Mouse (Mus musculus) heart, postnatal 0 days (tissue): ENCODE measurements at regions not wholly inside any gene's neighbourhood (a gene's known extent, or its start where the extent isn't known, plus 50 kb on each side); places are given as distances from the start of the nearest gene placed in this dataset.

Source experiments
- ATAC-seq: fragments of 200-750 bp; cut with Nextera tagmentation; 2 replicates; pipeline ENCODE4 v1.8.0; 2017; ENCODE audit warnings: low read depth, moderate number of reproducible peaks, moderate library complexity; ENCODE audit not compliant: insufficient read depth
- DNase-seq: peaks from one replicate; pipeline ENCODE4 v3.0.0-alpha.2; 2016; ENCODE audit warnings: low spot score
- H3K27ac ChIP-seq: fragments of 300-500 bp; sonication (generic); 2 replicates; pipeline ENCODE4 v1.5.1; 2014; ENCODE audit warnings: low read depth, mild to moderate bottlenecking
- H3K27me3 ChIP-seq: fragments of 300-500 bp; sonication (generic); 2 replicates; pipeline ENCODE4 v1.6.1; 2014; ENCODE audit warnings: low read length, mixed read lengths; ENCODE audit not compliant: control insufficient read depth, insufficient read depth
- H3K36me3 ChIP-seq: fragments of 300-500 bp; sonication (generic); replicated peaks from 2 replicates; pipeline ENCODE4 v1.6.1; 2014; ENCODE audit warnings: low read length, mixed read lengths; ENCODE audit not compliant: control insufficient read depth, insufficient read depth
- H3K4me1 ChIP-seq: fragments of 300-500 bp; sonication (generic); 2 replicates; pipeline ENCODE4 v1.6.1; 2014; ENCODE audit warnings: antibody characterized with exemption; ENCODE audit not compliant: control insufficient read depth, insufficient read depth
- H3K4me2 ChIP-seq: fragments of 300-500 bp; sonication (generic); 2 replicates; pipeline ENCODE4 v1.6.1; 2014; ENCODE audit warnings: low read depth, mild to moderate bottlenecking, low read length, moderate library complexity
- H3K4me3 ChIP-seq: fragments of 300-500 bp; sonication (generic); 2 replicates; pipeline ENCODE4 v1.5.1; 2014; ENCODE audit warnings: low read depth, low read length
- H3K9ac ChIP-seq: fragments of 300-500 bp; sonication (generic); replicated peaks from 2 replicates; pipeline ENCODE4 v1.6.1; 2014; ENCODE audit warnings: low read depth, low read length, mixed read lengths
- H3K9me3 ChIP-seq: fragments of 300-500 bp; sonication (generic); replicated peaks from 2 replicates; pipeline ENCODE4 v1.6.1; 2016; ENCODE audit warnings: low read length; ENCODE audit not compliant: control insufficient read depth
- CTCF ChIP-seq: IDR thresholded peaks from 2 replicates; pipeline ENCODE4 v1.5.1; 2016; ENCODE audit warnings: antibody characterized with exemption, control low read depth, low read depth
- EP300 ChIP-seq: IDR thresholded peaks from 2 replicates; pipeline ENCODE4 v1.6.1; 2016; ENCODE audit warnings: antibody characterized with exemption, low read depth
- WGBS: fragments of 180-500 bp; shearing (Covaris S2); extraction: QIAGEN DNeasy Blood & Tissue Kit; methylation state at CpG from one replicate; pipeline ENCODE4 v1.1.7; 2014; 5-methylcytosine and 5-hydroxymethylcytosine counted together

DNA sequence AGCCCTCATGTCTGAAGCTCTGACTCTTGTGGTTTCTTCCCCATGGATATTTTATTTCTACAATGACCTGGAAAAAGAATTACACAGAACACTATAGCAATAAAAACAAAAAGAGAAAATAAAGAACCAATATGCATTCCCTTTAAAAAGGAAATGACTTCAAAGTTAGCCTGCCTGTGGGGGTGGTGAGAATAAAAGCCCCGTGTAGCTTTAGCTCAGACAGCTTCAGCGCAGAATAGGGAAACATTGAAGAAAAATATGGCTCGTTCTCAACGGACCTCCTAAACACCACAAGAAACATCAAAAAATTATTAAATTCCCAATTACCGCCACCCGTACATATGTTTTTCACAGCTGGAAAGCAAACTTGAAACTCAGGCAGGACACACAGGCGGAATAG lies 198.7 kb downstream of the Pdcd6ip start:
- WGBS, result 92% methylated on average over 7 of the region's 7 CpGs
- Histone ChIP-seq H3K4me3 (no peak overlapping the region), H3K9me3 (no peaks in the 10 kb centered on the region), H3K4me2 (no peak overlapping the region), H3K27ac (no peak overlapping the region), H3K4me1 (no peaks in the 10 kb centered on the region), H3K27me3 (no peaks in the 10 kb centered on the region), H3K9ac (no peak overlapping the region), H3K36me3 (no peaks in the 10 kb centered on the region)
- no peak for TF ChIP-seq CTCF
- no peak for TF ChIP-seq EP300
- ATAC-seq (no peak), DNase-seq (no peak)

DNA sequence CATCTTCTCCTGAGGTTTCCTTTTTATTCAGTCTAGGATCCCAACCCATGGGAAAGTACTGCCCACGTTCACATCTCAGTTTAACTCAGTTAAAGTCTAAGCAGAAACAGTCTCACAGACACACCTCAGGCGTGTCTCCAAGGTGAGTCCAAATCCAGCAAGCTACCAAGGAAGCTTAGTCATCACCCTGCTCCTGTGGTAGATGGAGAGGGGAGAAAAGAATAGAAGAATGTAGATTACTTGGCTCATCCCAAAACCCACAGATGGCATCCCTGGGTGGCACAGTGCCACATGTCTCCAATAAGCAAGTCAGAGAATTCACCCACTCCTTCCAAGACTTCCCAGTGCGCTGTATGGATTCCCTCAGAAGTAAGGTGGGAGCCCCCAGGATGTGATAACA lies 199.2 kb downstream of the Pdcd6ip start:
- 84% methylated on average over 3 of the region's 3 CpGs for WGBS

DNA sequence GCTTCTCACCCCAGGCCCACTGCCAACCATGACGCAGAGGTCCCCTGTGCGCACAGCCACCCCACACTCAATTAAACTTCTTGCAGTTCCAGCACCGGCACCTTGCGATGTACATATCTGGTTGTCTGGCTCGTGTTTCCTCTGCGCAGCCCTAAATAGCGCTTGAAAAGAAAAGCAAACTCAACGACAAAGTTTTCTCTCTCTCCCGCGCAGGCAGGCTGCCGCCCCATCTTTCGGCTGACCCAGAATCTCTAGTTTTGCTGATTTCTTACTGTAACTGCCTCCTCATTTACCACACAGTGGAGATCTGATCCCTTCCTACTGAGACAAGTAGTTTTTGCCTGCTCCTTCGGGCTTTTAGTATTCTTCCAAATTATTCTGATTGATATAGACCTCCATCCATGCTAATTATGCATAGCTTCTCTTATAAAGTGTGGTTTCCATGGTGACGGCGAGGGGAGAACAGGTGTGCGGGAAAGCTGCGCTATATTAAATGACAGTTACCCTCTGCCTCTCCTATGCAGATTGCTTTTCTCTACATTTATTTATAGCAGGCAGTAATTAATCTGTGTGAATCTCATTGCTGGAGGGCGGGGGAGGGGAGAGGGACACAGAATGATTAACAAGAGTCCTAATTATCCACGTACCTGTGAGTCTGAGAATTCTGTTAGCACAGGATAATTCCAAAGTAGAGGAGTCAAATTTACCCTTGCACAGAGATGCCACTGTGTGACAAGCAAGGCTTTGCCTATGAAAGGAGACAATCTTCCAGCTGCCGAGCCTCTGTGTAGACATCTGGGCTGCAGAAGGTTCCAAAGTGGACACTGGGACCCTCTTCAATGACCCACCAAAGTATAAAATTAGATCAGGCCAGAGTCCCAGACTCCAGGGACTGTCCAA lies 200.2 kb downstream of the Pdcd6ip start:
- no peak for TF ChIP-seq CTCF
- no peak for TF ChIP-seq EP300
- no peak overlapping the region for H3K4me2 ChIP-seq
- H3K27ac ChIP-seq, result no peak overlapping the region
- H3K36me3 ChIP-seq, result no peaks in the 10 kb centered on the region
- DNase-seq, result no peak
- H3K4me3 ChIP-seq, result no peak overlapping the region
- no peaks in the 10 kb centered on the region for H3K9me3 ChIP-seq
- ATAC-seq, result no peak
- H3K4me1 ChIP-seq, result no peaks in the 10 kb centered on the region
- H3K9ac ChIP-seq, result no peak overlapping the region
- WGBS, result 77% methylated on average over 20 of the region's 20 CpGs
- H3K27me3 ChIP-seq, result no peaks in the 10 kb centered on the region

More for the DNA sequence above, 199.2 kb downstream of the Pdcd6ip start:
- Histone ChIP-seq H3K9me3 (no peaks in the 10 kb centered on the region), H3K4me2 (no peak overlapping the region), H3K9ac (no peak overlapping the region), H3K27me3 (no peaks in the 10 kb centered on the region), H3K27ac (no peak overlapping the region), H3K36me3 (no peaks in the 10 kb centered on the region), H3K4me1 (no peaks in the 10 kb centered on the region), H3K4me3 (no peak overlapping the region)
- DNase-seq, result no peak
- ATAC-seq, result no peak
- TF ChIP-seq EP300 (no peak), CTCF (no peak)

DNA sequence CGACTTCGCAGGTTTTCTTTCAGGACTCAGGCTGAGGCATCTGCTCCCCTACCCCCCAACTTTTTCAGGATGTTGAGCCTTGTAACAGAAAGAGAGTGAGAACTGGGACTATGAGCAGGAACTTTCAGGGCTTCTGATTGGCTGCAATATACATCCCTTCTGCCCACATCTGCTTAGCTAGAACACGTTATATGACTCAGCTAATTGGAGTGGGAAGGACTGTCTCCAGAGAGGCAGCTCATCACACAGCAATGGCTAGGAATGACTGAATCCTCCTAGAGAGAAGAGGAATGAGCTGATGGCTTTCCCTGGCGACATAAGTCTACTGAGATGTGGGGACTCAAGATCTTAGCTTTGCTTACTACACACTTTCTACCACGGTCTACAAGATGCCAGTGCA lies 208.8 kb downstream of the Pdcd6ip start:
- ATAC-seq, result no peak
- TF ChIP-seq EP300, result no peak
- no peak for TF ChIP-seq CTCF
- H3K27ac ChIP-seq, result no peak overlapping the region
- no peak for DNase-seq
- no peaks in the 10 kb centered on the region for H3K27me3 ChIP-seq
- H3K4me3 ChIP-seq, result no peak overlapping the region
- no peaks in the 10 kb centered on the region for H3K4me1 ChIP-seq
- H3K4me2 ChIP-seq, result no peak overlapping the region
- no peak overlapping the region for H3K9ac ChIP-seq
- no peaks in the 10 kb centered on the region for H3K9me3 ChIP-seq
- 66% methylated on average over 5 of the region's 5 CpGs for WGBS
- no peaks in the 10 kb centered on the region for H3K36me3 ChIP-seq

DNA sequence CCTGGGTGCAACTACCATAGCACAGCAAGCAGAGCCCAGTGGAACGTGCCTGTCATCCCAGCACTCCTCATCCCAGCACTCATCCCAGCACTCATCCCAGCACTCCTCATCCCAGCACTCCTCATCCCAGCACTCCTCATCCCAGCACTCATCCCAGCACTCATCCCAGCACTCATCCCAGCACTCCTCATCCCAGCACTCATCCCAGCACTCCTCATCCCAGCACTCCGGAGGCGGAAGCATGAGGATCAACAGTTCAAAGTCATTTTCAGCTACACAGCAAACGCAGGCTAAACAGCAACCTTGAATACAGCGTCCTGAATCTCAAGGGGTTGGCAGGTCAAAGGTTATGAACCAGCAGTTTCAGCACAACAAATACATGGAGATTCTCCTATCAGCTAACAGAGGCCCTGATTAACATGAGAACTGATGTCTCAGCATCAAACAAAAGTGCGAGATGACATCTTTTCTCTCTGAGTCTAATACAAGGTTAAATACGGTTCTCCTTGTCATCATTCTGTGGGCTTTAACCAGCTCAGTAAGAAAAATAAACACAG lies 211.8 kb downstream of the Pdcd6ip start:
- no peaks in the 10 kb centered on the region for H3K4me1 ChIP-seq
- no peaks in the 10 kb centered on the region for H3K27me3 ChIP-seq
- H3K9me3 ChIP-seq, result no peaks in the 10 kb centered on the region
- no peak overlapping the region for H3K4me3 ChIP-seq
- TF ChIP-seq EP300 (no peak), CTCF (no peak)
- WGBS, result 60% methylated on average over 7 of the region's 7 CpGs
- H3K9ac ChIP-seq, result no peak overlapping the region
- H3K27ac ChIP-seq, result no peak overlapping the region
- no peaks in the 10 kb centered on the region for H3K36me3 ChIP-seq
- no peak overlapping the region for H3K4me2 ChIP-seq
- DNase-seq (no peak), ATAC-seq (no peak)

DNA sequence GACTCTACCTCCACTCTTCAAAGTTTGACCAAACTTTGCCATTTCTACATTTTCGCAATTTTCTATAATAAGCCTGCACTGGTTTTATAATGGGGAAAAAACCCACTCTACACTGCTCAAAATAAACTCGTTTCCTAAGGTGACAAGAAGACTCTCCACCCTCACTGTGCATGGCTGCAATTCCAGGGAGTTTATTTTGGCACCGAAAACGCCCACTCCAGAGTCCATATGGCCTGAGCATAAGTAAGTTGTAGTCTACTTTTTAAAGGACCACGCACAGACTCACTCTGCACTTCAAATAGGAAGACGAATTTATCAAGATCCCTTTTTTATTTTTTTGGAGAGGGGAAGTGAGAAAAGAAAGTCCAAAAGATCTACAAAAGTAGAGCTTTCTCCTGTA lies 219.4 kb downstream of the Pdcd6ip start:
- Histone ChIP-seq H3K27me3 (no peaks in the 10 kb centered on the region), H3K9ac (no peak overlapping the region), H3K9me3 (no peaks in the 10 kb centered on the region), H3K4me2 (no peak overlapping the region), H3K4me3 (no peak overlapping the region), H3K27ac (no peak overlapping the region), H3K4me1 (no peaks in the 10 kb centered on the region), H3K36me3 (no peaks in the 10 kb centered on the region)
- no peak for TF ChIP-seq CTCF
- TF ChIP-seq EP300, result no peak
- DNase-seq (no peak), ATAC-seq (no peak)
- WGBS, result 49% methylated on average over 6 of the region's 6 CpGs
